Mouse (Mus musculus) liver, embryonic 11.5 days (tissue): ENCODE data around the gene Ispd. TPM values are rescaled to one million over a fixed set of nuclear protein-coding genes. Genes with fewer than 3 reads are reported as not detected.
A peak's percentile ranks its signal among the peaks of the same experiment; 100 is the strongest.

Experiments used
- ATAC-seq: fragments of 200-750 bp; cut with Nextera tagmentation; replicated peaks from 2 replicates; pipeline ENCODE4 v1.8.0; 2017; ENCODE audit warnings: moderate number of reproducible peaks, mild to moderate bottlenecking, moderate TSS enrichment, moderate library complexity; ENCODE audit not compliant: low FRiP score
- DNase-seq: peaks from one replicate; pipeline ENCODE4 v3.0.0-alpha.2; 2017; ENCODE audit warnings: low spot score
- H3K27ac ChIP-seq: fragments of 300-500 bp; sonication (generic); 2 replicates; pipeline ENCODE4 v1.5.1; 2014; ENCODE audit warnings: mild to moderate bottlenecking, low read depth, low read length, control low read depth
- H3K27me3 ChIP-seq: fragments of 300-500 bp; sonication (generic); replicated peaks from 2 replicates; pipeline ENCODE4 v1.6.1; 2014; ENCODE audit warnings: low read length, mixed read lengths; ENCODE audit not compliant: control insufficient read depth, insufficient read depth
- H3K36me3 ChIP-seq: fragments of 300-500 bp; sonication (generic); 2 replicates; pipeline ENCODE4 v1.6.1; 2014; ENCODE audit warnings: mild to moderate bottlenecking, low read length, moderate library complexity, mixed read lengths; ENCODE audit not compliant: control insufficient read depth, insufficient read depth
- H3K4me1 ChIP-seq: fragments of 300-500 bp; sonication (generic); replicated peaks from 2 replicates; pipeline ENCODE4 v1.6.1; 2014; ENCODE audit warnings: low read length, mixed read lengths; ENCODE audit not compliant: control insufficient read depth, insufficient read depth
- H3K4me2 ChIP-seq: fragments of 300-500 bp; sonication (generic); 2 replicates; pipeline ENCODE4 v1.6.1; 2014; ENCODE audit warnings: mild to moderate bottlenecking, control low read depth, moderate library complexity
- H3K4me3 ChIP-seq: fragments of 300-500 bp; sonication (generic); 2 replicates; pipeline ENCODE4 v1.5.1; 2014; ENCODE audit warnings: low read depth, low read length, control low read depth
- H3K9ac ChIP-seq: fragments of 300-500 bp; sonication (generic); 2 replicates; pipeline ENCODE4 v1.6.1; 2014; ENCODE audit warnings: low read depth, low read length, control low read depth
- H3K9me3 ChIP-seq: fragments of 300-500 bp; sonication (generic); 2 replicates; pipeline ENCODE4 v1.6.1; 2016; ENCODE audit warnings: low read length, inconsistent platforms, mixed read lengths; ENCODE audit not compliant: control insufficient read depth
- WGBS: fragments of 180-500 bp; shearing (Covaris S2); extraction: QIAGEN DNeasy Blood & Tissue Kit; methylation state at CpG from one replicate; pipeline ENCODE4 v1.1.7; 2014; 5-methylcytosine and 5-hydroxymethylcytosine counted together
- polyA plus RNA-seq: library from polyadenylated mRNA; unstranded; fragments of >200 nt; fragmentation: Nextera tagmentation; extraction: Ambion mirVana; gene quantifications from 2 replicates; pipeline ENCODE4 v1.2.1, GENCODE M21; 2014

Gene Ispd
- polyA plus RNA-seq, 1 experiment from 2014 or later: 5.0 TPM

GRCm38 (mm10) chr12:36436956-36437355 lies 55.7 kb downstream of the Ispd start:
- Histone ChIP-seq H3K4me2 (peak overlapping the region; percentile 45), H3K27ac (peak overlapping the region; percentile 65), H3K27me3 (no peaks in the 10 kb centered on the region), H3K4me3 (no peak overlapping the region), H3K4me1 (peaks cover 5% of the 10 kb centered on the region; the same call in 1 of the 2 replicates), H3K36me3 (no peaks in the 10 kb centered on the region), H3K9me3 (no peaks in the 10 kb centered on the region), H3K9ac (no peak overlapping the region)
- WGBS: 11% methylated on average over 5 of the region's 5 CpGs
- DNase-seq: no peak
- ATAC-seq: peak; percentile 90

GRCm38 (mm10) chr12:36439396-36439795 lies 58.1 kb downstream of the Ispd start:
- Histone ChIP-seq H3K4me2 (no peak overlapping the region), H3K27me3 (no peaks in the 10 kb centered on the region), H3K9me3 (no peaks in the 10 kb centered on the region), H3K27ac (no peak overlapping the region), H3K36me3 (no peaks in the 10 kb centered on the region), H3K4me3 (no peak overlapping the region), H3K4me1 (peaks cover 5% of the 10 kb centered on the region; the same call in 1 of the 2 replicates), H3K9ac (no peak overlapping the region)
- WGBS: 78% methylated on average over 8 of the region's 8 CpGs
- ATAC-seq (no peak), DNase-seq (no peak)

GRCm38 (mm10) chr12:36456002-36456401 lies 74.8 kb downstream of the Ispd start:
- H3K4me3 ChIP-seq: no peak overlapping the region
- H3K27me3 ChIP-seq: no peaks in the 10 kb centered on the region
- no peak overlapping the region for H3K27ac ChIP-seq
- no peak overlapping the region for H3K9ac ChIP-seq
- DNase-seq (no peak), ATAC-seq (no peak)
- H3K4me2 ChIP-seq: no peak overlapping the region
- no peaks in the 10 kb centered on the region for H3K9me3 ChIP-seq
- no peaks in the 10 kb centered on the region for H3K36me3 ChIP-seq
- no peaks in the 10 kb centered on the region for H3K4me1 ChIP-seq
- WGBS: 84% methylated on average over 3 of the region's 3 CpGs

- 81% methylated on average over 2 of the region's 2 CpGs for WGBS
- ATAC-seq: no peak
Measured at GRCm38 (mm10) chr12:36457726-36458125, 76.5 kb downstream of the Ispd start.

GRCm38 (mm10) chr12:36468325-36469044 lies 87.2 kb downstream of the Ispd start:
- Histone ChIP-seq H3K4me2 (no peak overlapping the region), H3K27me3 (no peaks in the 10 kb centered on the region), H3K36me3 (no peaks in the 10 kb centered on the region), H3K4me3 (no peak overlapping the region), H3K4me1 (no peaks in the 10 kb centered on the region), H3K9me3 (no peaks in the 10 kb centered on the region), H3K9ac (no peak overlapping the region), H3K27ac (no peak overlapping the region)
- ATAC-seq (no peak), DNase-seq (no peak)
- 90% methylated on average over 6 of the region's 6 CpGs for WGBS

More at GRCm38 (mm10) chr12:36457726-36458125, 76.5 kb downstream of the Ispd start:
- Histone ChIP-seq H3K9me3 (no peaks in the 10 kb centered on the region), H3K4me1 (no peaks in the 10 kb centered on the region), H3K36me3 (no peaks in the 10 kb centered on the region), H3K27ac (no peak overlapping the region), H3K4me2 (no peak overlapping the region), H3K4me3 (no peak overlapping the region), H3K9ac (no peak overlapping the region), H3K27me3 (no peaks in the 10 kb centered on the region)
- DNase-seq: no peak

- Histone ChIP-seq H3K4me3 (no peak overlapping the region), H3K27me3 (no peaks in the 10 kb centered on the region), H3K4me1 (no peaks in the 10 kb centered on the region), H3K9me3 (no peaks in the 10 kb centered on the region), H3K36me3 (no peaks in the 10 kb centered on the region), H3K9ac (no peak overlapping the region), H3K27ac (no peak overlapping the region), H3K4me2 (no peak overlapping the region)
- DNase-seq: no peak
- 80% methylated on average over 4 of the region's 4 CpGs for WGBS
- no peak for ATAC-seq
Measured at GRCm38 (mm10) chr12:36471411-36471810, 90.2 kb downstream of the Ispd start.

- DNase-seq (no peak), ATAC-seq (no peak)
- Histone ChIP-seq H3K36me3 (no peaks in the 10 kb centered on the region), H3K4me1 (no peaks in the 10 kb centered on the region; the same call in 1 of the 2 replicates), H3K4me2 (no peak overlapping the region), H3K27ac (no peak overlapping the region), H3K4me3 (no peak overlapping the region), H3K9ac (no peak overlapping the region), H3K9me3 (no peaks in the 10 kb centered on the region), H3K27me3 (no peaks in the 10 kb centered on the region)
- WGBS: 65% methylated on average over 3 of the region's 3 CpGs
Measured at GRCm38 (mm10) chr12:36474171-36474570, 92.9 kb downstream of the Ispd start.

- Histone ChIP-seq H3K4me2 (no peak overlapping the region), H3K36me3 (no peaks in the 10 kb centered on the region), H3K4me3 (no peak overlapping the region), H3K9ac (no peak overlapping the region), H3K4me1 (no peaks in the 10 kb centered on the region; the same call in 1 of the 2 replicates), H3K27ac (no peak overlapping the region), H3K9me3 (no peaks in the 10 kb centered on the region), H3K27me3 (no peaks in the 10 kb centered on the region)
- ATAC-seq: no peak
- DNase-seq: no peak
- 72% methylated on average over 4 of the region's 4 CpGs for WGBS
Measured at GRCm38 (mm10) chr12:36475269-36475668, 94.0 kb downstream of the Ispd start.

GRCm38 (mm10) chr12:36476476-36476875 lies 95.2 kb downstream of the Ispd start:
- no peak overlapping the region for H3K4me2 ChIP-seq
- no peak overlapping the region for H3K9ac ChIP-seq
- ATAC-seq (no peak), DNase-seq (no peak)
- no peaks in the 10 kb centered on the region; the same call in 1 of the 2 replicates for H3K4me1 ChIP-seq
- H3K27ac ChIP-seq: no peak overlapping the region
- no peaks in the 10 kb centered on the region for H3K27me3 ChIP-seq
- no peaks in the 10 kb centered on the region for H3K9me3 ChIP-seq
- 55% methylated on average over 5 of the region's 5 CpGs for WGBS
- no peaks in the 10 kb centered on the region for H3K36me3 ChIP-seq
- H3K4me3 ChIP-seq: no peak overlapping the region
